Mouse (Mus musculus): ENCODE results near the gene Homer3. TPM values are rescaled to one million over a fixed set of nuclear protein-coding genes. Genes with fewer than 3 reads are reported as not detected.

The Homer3 gene
- total RNA-seq, 2 experiments from 2014 or later: 12.0 to 12.3 TPM

DNA sequence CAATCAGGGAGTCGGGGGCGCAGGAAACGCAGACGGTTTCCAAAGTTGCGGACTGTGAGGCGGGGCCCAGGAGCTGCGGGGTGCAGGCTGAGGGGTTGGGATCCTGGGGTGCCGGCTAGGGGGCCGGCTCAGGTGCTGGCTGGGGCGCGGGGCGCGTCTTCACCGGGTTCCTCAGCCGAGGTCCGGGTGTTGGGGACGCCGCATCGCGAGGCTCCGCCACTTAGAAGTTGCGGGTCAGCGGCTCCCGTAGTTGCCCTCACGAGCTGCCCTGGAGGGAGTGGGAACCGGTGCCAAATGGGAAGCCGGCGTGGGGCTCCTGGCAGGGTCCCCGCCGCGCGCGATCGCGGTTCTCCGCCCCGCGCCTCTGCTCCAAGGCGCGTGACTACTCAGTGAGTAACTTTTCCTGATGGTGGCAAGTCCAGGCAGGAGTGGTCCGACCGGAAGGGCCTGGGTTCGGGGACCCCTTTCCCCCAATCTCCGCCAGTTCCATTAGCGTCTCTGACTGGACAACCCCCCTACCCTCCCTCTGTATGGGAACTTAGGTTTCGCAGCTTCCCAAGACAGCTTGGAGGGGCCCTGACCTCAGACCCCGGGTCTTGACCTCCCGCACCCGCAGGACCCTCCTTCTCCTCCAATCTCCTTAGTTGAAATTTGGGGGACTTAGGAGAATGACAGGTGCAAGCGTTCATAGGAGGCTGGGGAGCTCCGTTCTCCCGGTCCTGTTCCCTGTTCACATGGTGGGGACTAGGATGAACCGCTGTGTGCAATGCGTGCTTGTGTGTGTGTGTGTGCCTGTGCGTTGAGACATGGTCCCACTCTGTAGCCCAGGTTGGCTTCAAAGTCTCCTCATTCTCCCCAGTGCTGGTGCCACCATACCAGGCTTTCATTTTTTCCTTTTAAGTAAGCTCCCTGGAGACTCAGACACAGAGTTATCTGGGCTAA is 780 bp downstream of the Homer3 start:
- intact Hi-C loops (cut with DNase I): loop anchor here (2.0 kb wide), 1 partner anchor 17 kb away; no protein-coding TSS in a partner anchor
- DNase-seq (ENCODE audit: low spot score): no peak

DNA sequence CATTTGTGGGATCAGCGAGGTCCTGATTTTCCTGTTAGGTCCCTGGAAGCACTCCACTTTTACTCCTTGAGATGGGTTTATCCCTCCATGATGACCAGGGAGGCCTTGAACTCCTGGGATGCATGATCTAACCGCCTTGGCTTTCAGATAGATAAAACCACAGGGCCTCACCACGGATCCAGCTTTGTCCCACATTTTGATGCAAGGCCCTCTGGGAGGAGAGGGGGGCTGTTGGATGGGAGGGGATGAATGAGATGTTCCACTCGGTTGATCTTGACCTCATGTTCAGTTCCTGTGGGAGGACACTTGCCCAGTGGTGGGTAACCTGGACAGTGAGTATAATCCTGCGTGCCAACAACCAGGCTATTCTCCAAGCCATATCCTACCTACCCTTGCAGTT is 1.8 kb downstream of the Homer3 start:
- intact Hi-C loops (cut with DNase I): loop anchor here (2.0 kb wide), 1 partner anchor 16 kb away; no protein-coding TSS in a partner anchor
- DNase-seq (ENCODE audit: low spot score): no peak

DNA sequence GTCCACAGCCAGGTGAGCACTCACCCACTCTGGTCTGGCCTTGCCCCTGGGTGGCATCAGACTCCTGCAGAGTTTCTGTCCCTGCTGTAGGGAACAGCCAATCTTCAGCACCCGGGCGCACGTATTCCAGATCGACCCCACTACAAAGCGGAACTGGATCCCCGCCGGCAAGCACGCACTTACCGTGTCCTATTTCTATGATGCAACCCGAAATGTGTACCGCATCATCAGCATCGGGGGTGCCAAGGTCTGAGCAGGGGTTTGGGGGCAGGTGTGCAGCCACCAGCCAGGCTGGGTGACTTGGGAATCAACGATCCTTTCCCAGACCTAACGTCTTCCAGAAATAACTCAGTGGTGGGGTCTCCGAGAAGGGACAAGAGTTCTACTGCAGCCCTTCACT is 2.7 kb downstream of the Homer3 start:
- intact Hi-C loops (cut with DNase I): loop anchor here (2.0 kb wide), 1 partner anchor 15 kb away; no protein-coding TSS in a partner anchor
- no peak for DNase-seq (ENCODE audit: low spot score)

DNA sequence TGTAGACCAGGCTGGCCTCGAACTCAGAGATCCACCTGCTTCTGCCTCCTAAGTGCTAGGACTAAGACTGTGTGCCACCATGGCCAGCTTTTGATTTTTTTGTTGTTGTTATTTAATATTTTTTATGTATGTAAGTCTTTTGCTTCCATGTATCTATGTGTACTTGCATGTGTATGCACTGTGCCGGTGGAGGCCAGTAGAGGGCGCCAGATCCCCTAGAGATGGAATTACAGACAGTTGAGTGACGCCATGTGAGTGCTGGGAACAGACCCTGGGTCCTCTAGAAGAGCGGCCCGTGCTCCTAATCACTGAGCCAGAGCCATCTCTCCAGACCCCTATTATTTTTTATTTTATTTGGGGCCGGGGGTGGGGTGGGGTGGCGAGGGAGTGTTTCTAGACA is 4.1 kb downstream of the Homer3 start:
- no peak for DNase-seq (ENCODE audit: low spot score)
- intact Hi-C loops (cut with DNase I): no loop called here

DNA sequence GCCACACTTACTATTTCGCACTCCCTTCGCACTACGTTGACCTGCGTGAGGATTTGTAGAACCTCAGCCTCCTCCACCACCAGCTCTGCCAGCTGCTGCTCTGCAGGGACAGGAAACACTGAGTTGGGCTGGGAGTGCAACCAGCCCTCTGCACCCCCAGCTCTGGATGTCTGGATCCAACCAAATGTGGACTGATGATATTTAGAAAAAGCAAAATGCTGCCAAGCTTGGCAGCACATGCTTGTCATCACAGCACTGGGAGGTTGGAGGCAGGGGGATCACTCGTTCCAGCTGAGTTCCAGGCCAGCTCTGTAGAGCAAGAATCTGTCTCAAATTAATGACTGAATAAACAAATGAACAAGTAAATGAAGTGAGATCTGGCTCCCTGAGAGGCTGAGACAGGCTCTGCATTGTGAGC is 11.4 kb downstream of the Homer3 start:
- no peak for DNase-seq (ENCODE audit: low spot score)

DNA sequence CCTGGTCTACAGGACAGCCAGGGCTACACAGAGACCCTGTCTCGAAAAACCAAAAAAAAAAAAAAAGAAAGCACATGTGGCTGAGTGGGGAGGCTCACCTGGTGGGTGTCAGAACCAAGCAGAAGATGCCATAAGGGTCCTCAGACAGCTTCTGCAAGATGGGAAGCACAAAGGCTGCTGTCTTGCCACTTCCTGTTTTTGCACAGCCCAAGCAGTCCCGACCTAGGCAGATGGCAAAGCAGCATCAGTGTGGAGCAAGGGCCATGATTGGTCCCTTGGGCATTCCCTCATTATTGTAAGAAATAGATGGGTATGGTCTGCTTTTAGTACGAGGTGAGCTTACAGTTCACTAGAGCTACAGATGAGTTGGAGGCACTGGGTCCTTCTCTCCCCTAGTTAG is 18.3 kb downstream of the Homer3 start:
- intact Hi-C loops (cut with DNase I): loop anchor here (2.0 kb wide), 1 partner anchor 16 kb away; no protein-coding TSS in a partner anchor
- DNase-seq (ENCODE audit: low spot score): no peak

More for the DNA sequence above, 11.4 kb downstream of the Homer3 start:
- intact Hi-C loops (cut with DNase I): no loop called here

DNA sequence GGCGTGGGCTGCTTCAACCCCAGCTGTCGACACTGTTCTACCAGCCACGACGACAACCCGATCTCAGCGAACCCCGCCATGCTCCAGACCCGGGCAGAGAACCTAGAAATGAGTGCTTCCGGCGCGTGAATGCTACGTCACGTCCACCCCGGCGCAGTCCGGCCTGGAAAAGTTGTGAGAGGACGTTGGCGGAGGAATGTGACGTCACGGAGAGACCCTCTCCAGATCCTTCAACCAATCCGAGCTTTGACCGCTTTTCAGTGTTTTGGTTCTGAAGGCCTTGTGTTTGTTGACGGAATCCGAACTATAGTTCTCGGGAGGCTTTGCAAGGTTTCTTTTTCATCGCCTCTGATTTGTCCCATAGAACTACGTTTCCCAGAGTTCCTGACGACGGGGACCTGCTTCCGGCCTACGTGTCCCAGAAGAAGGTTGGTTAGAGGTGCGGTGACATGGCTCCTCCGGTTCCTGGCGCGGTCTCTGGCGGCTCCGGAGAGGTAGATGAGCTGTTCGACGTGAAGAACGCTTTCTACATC is 19.8 kb downstream of the Homer3 start, which contains the start of the genes Ddx49 and Cope:
TSS of gene Ddx49 (minus strand) at position 132 of the 533 bp plus-strand sequence.
TSS of gene Cope (plus strand) at position 161 of the 533 bp plus-strand sequence.
- intact Hi-C loops (cut with DNase I): no loop called here
- peak; percentile 87 for DNase-seq (ENCODE audit: low spot score)

DNA sequence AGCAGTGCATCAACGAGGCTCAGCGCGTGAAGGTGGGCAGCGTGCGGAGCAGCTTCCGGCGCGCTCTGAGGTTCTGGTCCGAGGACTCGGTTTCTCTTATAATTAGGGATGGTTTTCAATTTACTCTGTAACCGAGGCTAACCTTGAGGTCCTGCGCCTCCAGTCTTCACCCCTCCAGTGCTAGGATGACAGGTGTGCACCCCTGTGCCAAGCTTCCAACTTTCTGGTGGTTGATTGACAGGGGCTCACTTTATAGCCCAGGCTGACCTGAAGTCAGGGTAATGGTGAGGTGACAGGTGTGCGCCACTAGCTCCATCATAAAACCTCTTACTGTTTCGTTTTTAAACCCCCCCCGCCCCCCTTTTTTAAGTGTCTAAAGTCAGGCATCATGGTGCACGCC is 20.3 kb downstream of the Homer3 start:
- intact Hi-C loops (cut with DNase I): no loop called here
- no peak for DNase-seq (ENCODE audit: low spot score)

DNA sequence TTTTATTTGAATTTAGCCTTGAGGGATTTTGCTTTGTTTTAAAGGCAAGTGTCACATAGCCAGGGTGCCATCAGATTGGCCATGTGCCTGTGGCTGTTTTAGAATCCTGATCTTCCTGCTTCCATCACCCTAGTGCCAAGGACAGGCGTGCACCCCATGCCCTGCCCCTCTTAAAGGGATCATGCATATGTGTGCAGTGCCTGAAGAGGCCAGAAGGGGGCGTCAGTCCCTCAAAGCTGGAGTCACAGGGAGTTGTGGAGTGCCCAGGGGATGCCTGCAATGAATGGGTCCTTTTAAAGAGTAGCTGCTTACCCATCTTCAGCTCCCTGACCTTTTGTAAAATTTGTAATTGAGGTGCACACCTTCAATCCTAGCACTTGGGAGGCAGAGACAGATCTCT is 26.7 kb downstream of the Homer3 start:
- DNase-seq (ENCODE audit: low spot score): no peak

DNA sequence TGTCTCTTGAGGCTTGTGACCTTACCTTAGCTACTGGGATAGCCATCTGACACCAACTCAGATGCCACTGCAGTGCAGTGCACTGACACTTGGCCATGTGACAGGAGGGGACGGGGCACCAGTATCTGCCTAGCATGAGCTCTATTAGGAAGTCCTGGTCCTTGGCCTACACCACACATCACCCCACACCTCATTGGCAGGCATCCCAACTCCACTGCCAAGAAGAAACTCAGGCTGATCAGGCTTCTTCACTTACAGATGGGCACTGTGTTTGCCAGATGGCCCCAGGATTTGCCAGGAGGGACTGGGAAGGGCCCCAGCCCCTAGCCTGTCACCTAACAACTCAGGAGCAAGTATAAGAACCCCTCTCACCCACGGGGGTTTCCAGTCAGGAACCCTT is 30.8 kb downstream of the Homer3 start:
- no peak for DNase-seq (ENCODE audit: low spot score)

More for the DNA sequence above, 26.7 kb downstream of the Homer3 start:
- intact Hi-C loops (cut with DNase I): no loop called here

DNA sequence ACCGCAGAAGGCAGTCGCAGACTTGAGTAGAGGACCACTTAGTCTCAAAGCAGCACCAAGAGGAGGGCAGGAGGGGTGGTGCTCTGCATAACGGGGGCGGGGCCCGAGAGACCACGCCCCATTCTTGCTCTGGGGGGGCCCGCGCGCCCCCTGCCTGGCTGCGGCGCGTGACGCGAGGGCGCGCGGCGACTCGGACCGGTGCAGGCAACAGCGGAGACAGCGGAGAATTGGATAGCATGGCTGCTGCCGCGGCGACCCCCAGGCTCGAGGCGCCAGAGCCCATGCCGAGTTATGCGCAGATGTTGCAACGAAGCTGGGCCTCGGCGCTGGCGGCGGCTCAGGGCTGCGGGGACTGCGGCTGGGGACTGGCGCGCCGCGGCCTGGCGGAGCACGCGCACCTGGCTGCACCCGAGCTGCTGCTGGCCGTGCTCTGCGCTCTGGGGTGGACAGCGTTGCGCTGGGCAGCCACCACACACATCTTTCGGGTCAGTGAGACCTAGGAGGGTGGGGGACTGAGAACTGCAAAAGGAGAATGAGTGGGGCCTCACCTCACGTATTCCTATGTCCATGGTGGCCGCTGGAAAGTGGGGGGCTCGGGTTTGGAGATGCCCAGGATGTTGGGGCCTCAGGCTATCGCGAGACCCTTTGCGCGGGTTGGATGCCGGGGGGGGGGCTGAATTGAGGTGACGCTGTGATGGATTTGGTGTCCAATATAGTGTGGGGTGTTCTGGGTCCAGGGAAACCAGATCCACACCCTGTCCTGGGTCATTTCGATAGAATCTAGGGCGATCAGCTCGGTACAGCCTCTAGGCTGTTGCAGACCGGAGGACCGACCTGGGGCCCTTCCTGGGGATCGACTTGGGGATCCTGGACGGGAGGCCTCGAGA is 33.2 kb downstream of the Homer3 start, which contains the start of gene Cers1:
TSS of gene Cers1 (plus strand) at position 152 of the 887 bp plus-strand sequence.
- intact Hi-C loops (cut with DNase I): no loop called here
- DNase-seq (ENCODE audit: low spot score): peak; percentile 33

More for the DNA sequence above, 30.8 kb downstream of the Homer3 start:
- intact Hi-C loops (cut with DNase I): no loop called here

DNA sequence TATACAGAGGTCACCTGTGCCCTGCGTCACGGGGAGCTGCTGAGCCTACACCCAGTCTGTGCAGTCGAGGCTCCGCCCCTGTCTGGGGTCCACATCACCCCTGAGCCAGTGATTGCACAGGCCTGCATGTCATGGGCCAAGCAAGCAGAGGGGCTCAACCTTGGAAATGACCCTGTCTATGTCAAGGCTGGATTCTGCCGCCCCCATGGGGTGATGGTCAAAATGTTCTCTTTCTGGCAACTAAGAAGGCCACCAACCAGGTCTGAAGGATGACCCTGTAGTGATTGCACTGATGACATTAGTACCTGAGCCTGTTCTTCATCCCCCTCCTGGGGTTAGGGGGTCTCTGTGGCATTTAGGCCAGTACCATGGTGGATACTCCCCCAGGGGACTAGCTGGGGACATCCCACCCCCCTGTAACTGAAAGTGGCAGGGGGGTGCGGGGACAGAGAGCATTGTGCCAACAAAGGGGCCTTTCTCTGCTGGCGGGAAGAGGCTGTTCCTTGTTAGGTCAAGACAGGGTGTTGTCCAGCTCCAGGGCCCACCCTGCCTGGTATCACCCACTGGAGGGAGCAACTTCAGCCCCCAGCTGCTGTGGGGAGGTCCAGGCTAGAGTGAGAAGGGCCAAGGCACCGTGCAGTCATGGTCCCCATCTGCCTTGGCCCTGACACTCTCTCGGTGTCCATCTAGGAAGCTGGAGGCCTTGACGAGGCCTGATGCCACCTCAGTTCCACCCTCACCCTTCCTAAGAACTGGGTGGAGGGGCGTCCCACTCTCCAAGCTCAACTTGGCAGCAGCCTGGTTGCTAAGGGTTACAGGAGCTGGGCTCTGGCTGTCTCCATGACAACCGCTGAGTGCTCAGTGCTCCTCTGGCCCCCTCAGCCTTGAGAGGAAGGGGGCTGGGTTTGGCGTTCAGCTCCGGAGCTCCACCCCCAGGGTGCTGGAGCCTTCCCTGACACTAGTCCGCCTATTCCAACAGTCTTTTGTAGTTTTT is 34.2 kb downstream of the Homer3 start:
- intact Hi-C loops (cut with DNase I): no loop called here
- no peak for DNase-seq (ENCODE audit: low spot score)

DNA sequence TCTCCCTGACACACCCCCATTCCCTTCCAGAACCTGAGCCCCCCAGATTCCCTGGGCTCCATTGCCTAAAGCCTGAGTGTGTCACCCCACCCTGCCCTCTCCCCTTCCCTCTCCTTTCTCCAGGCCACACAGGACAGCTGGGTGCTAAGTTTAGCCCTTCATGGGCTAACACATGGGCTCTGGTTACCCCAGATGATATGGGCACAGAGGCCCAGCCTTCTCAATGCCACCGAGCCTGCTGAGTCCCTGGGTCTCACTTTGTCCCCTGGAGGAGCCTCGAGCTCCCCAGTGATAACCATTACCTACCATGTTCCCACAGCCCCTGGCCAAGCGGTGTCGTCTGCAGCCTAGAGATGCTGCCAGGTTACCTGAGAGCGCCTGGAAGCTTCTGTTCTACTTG is 35.2 kb downstream of the Homer3 start:
- intact Hi-C loops (cut with DNase I): no loop called here
- DNase-seq (ENCODE audit: low spot score): no peak

DNA sequence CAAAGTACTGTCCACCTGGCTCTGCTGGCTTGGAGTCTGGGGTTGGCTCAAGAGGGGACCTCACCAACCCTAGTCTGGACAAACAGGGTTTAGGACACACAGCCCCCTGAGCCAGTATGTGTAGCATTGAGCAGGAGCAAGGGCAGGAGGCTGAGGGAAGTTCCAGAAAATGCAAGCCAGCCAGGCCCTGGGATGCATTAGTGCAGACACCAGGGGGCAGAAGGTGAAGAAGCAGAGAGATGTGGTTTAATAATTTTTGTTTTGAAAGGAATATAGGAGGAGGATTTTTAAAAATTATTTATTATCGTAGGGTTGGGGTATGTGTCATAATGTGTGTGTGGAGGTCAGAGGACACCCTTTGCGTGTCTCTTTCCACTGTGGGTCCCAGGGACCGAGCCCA is 41.1 kb downstream of the Homer3 start:
- intact Hi-C loops (cut with DNase I): no loop called here
- no peak for DNase-seq (ENCODE audit: low spot score)

DNA sequence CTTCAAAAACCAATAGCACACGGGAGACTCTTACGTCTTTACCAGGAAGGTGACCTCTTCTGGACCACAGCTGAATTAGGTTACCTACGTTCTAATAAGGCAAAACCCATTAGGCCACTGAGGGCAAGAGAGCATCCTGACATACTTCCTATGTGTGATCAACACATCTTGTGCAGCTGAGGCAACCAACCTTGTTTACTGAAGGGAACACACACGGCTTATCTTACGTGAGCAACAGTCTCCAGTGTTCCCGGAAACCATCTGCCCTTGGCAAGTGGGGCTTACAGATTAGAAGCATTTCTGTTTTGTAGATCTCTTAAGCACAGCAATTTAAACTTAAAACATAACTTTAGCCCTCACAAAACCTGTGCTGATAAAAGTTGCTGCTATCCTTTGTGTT is 44.9 kb downstream of the Homer3 start:
- no peak for DNase-seq (ENCODE audit: low spot score)
- intact Hi-C loops (cut with DNase I): no loop called here

DNA sequence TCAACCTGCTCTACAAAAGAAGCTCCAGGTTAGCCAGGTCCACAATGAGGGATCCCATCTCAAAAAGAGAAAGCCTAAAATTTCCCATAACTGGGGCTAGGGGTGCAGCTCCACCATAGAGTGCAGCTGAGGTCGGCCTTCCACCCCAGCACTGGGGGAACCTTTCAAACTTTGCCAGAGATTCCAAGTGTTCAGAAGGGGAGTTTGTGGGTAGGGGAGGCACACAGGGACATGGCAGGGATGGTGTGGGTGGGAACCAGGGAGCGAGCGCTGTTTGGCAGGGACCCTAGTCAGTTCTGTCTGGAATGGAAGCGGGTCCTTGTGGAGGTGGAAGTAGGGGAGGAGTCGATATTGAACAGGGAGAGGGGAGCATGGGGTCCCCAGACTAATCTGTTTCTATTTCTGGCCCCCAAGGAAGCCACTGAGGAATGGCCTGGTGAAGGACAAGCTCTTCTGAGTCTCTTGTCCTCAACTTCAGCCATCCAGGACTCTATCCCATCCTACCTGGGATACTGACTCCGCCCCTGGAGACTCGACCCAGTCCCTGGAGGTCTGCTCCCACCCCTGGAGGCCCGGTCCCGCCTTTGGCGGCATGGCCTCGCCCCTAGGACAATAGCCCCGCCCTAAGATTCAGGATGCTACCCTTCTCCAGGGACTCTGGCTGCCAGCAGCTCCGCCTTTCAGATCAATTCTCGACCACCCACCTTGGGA is 46.7 kb downstream of the Homer3 start, which contains the start of gene Gdf1:
TSS of gene Gdf1 (plus strand) at position 694 of the 711 bp plus-strand sequence.
- intact Hi-C loops (cut with DNase I): no loop called here
- no peak for DNase-seq (ENCODE audit: low spot score)

DNA sequence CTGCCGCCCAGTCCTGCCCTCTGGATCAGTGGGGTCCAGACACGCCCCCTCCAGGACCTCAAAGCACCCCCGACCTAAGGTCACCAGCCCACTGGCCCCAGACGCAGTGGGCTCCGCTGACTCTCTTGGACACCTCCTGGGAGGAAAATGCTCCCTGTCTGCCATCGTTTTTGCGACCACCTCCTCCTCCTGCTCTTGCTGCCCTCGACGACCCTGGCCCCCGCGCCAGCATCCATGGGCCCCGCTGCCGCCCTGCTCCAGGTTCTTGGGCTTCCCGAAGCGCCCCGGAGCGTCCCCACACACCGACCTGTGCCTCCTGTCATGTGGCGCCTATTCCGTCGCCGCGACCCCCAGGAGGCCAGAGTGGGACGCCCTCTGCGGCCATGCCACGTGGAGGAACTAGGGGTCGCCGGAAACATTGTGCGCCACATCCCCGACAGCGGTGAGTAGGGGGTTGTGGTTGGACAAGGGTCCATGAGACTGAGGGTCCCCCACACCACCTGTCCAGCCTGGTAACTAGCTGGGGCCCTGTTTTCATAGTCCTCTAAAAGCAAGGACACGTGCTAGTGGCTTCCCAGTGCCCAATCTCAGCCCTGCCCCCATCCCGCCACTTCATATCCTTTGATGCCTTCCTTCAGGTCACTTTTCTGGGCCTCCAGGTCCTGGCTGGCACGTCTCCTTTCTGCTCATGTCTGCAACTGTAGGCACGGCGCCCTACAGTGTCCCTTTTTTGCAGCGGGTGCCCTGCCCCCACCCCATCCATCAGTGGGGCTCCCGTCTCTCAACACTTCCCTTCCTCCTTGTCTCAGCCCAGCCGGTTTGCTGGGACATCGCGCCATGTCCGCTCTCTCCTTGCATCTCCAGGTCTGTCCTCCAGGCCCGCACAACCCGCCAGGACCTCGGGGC is 47.5 kb downstream of the Homer3 start:
- intact Hi-C loops (cut with DNase I): no loop called here
- no peak for DNase-seq (ENCODE audit: low spot score)

Measured in heart, postnatal 25 days (tissue).